Mouse (Mus musculus): Measurements from ENCODE around the gene Fbxo31. TPM values are rescaled to one million over a fixed set of nuclear protein-coding genes. Genes with fewer than 3 reads are reported as not detected.

Gene Fbxo31
- 20.3 and 22.8 TPM in 2 replicates for polyA plus RNA-seq (2016; fragmentation: Nextera tagmentation; extraction: Ambion mirVana)

- WGBS = 2% methylated on average over 58 of the region's 63 CpGs
- peak within 1 kb of the TSS; percentile 87 for H3K9ac ChIP-seq (replicated peaks)
- H3K27me3 ChIP-seq = 0 out of 2 replicates have a peak, but pooled peaks cover 4% of the 10 kb centered on the region
- H3K9me3 ChIP-seq = no peaks in the 10 kb centered on the region
- H3K4me2 ChIP-seq (replicated peaks) = peak within 1 kb of the TSS; percentile 83
- peaks cover 19% of the 10 kb centered on the region for H3K4me1 ChIP-seq
- peak; percentile 92 for ATAC-seq (ENCODE audit: low FRiP score, low read depth)
- no peaks in the 10 kb centered on the region for H3K36me3 ChIP-seq
- peak within 1 kb of the TSS; percentile 78 for H3K4me3 ChIP-seq
- H3K27ac ChIP-seq (replicated peaks) = peak within 1 kb of the TSS; percentile 71
These were observed at the start of gene Fbxo31 for GRCm38 (mm10) chr8:121578676-121579451. Gene Fbxo31 (minus strand): TSS chr8:121578806.

GRCm38 (mm10) chr8:121623043-121623442, 44.4 kb upstream of the Fbxo31 start:
- no peak overlapping the region for H3K27ac ChIP-seq (replicated peaks)
- H3K4me3 ChIP-seq = no peak overlapping the region
- no peak overlapping the region for H3K4me2 ChIP-seq (replicated peaks)
- H3K9me3 ChIP-seq = no peaks in the 10 kb centered on the region
- no peak for ATAC-seq (ENCODE audit: low FRiP score, low read depth)
- H3K4me1 ChIP-seq = peaks cover 22% of the 10 kb centered on the region
- no peaks in the 10 kb centered on the region for H3K27me3 ChIP-seq
- 85% methylated on average over 8 of the region's 8 CpGs for WGBS
- peaks cover 29% of the 10 kb centered on the region for H3K36me3 ChIP-seq
- no peak overlapping the region; the same call in 1 of the 2 replicates for H3K9ac ChIP-seq (replicated peaks)

DNA sequence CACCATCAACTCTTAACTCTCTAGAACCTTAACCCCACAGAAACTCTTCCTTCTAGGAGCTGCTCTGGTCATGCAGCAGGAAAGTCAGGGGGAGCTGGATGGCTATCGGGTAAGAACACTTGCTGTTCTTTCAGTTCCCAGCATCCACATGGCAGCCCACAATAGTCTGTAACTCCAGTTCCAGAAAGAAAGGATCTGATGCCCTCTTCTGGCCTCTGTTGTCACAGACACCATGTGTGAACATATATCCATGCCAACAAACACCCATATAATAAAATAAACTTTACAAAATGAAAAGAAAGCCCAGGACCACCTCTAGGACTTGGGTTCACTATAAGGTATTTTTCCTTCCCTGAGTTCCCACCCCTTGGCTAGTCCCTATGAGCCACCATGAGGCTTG, 43.3 kb upstream of the Fbxo31 start:
- Histone ChIP-seq H3K4me3 (no peak overlapping the region), H3K9ac (replicated peaks) (no peak overlapping the region), H3K27me3 (no peaks in the 10 kb centered on the region), H3K9me3 (no peaks in the 10 kb centered on the region), H3K4me1 (peaks cover 22% of the 10 kb centered on the region), H3K27ac (replicated peaks) (no peak overlapping the region), H3K36me3 (peaks cover 30% of the 10 kb centered on the region), H3K4me2 (replicated peaks) (no peak overlapping the region)
- no peak for ATAC-seq (ENCODE audit: low FRiP score, low read depth)
- WGBS = 88% methylated on average over 1 of the region's 1 CpGs

DNA sequence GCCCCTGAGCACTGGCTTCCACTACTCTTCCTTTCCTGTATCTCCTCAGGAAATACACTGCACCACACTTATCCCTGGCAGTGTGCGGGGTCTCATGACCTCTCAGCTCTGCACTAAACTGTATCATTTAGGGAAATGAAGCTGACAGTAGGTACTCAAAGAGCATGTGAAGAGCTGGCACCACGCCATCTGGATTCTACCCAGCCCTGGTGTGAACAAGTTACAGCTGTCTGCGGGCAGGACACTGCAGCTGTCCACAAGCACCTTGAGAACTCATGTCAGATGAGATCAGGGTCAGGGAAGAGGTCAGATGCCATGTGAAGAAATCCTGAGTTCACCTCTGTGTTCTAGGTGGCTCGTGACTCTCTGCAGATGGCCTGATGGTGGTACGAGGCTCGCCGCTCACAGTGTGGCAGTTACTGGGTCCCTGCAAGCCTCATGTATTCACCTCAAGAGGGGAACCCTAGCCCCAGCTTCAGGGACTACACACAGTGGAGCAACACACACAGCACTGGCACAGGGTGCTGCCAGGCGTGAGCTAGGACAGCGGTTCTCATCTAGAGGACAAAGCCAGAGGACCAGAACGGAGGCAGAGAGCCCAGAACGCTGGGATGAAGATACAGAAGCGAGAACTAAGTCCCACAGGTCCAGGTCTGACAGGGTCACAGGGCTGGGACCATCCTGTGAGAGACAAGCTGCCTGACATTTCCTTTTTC, 42.4 kb upstream of the Fbxo31 start:
- no peaks in the 10 kb centered on the region for H3K9me3 ChIP-seq
- H3K4me3 ChIP-seq = no peak overlapping the region
- no peak overlapping the region for H3K9ac ChIP-seq (replicated peaks)
- 94% methylated on average over 12 of the region's 12 CpGs for WGBS
- peaks cover 22% of the 10 kb centered on the region for H3K4me1 ChIP-seq
- ATAC-seq (ENCODE audit: low FRiP score, low read depth) = no peak
- H3K36me3 ChIP-seq = peaks cover 28% of the 10 kb centered on the region
- H3K27ac ChIP-seq (replicated peaks) = no peak overlapping the region
- H3K27me3 ChIP-seq = no peaks in the 10 kb centered on the region
- H3K4me2 ChIP-seq (replicated peaks) = no peak overlapping the region

DNA sequence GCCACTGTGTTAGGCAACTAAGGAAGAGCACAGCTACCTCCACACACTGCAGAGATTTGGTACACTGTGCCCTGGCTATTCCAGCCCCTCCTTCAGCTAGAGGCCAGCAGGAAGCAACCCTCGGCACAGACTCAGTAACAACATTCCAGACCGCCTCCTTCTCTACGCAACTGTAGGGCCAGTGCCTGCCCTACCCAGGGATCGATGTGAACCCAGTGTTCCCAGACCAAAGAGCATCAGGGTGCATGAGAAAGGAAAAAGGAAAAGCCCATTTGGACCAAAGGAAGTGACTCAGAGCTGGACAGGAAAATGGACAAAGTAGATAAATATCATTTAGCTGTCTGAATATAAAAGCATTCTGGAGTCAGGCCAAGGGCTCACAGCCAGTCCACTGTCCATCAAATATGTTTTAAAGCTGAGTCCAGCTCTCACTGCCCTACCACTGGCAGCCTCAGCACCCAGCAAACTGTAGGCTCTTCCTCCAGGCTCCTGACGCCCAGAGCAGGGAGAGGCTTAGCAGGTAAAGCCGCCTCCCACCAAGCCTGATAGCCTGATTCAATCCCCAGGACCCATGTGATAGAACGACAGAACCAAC, 40.9 kb upstream of the Fbxo31 start:
- Histone ChIP-seq H3K9me3 (no peaks in the 10 kb centered on the region), H3K27ac (replicated peaks) (no peak overlapping the region), H3K27me3 (no peaks in the 10 kb centered on the region), H3K36me3 (peaks cover 37% of the 10 kb centered on the region), H3K4me2 (replicated peaks) (no peak overlapping the region), H3K4me1 (peaks cover 15% of the 10 kb centered on the region), H3K4me3 (no peak overlapping the region), H3K9ac (replicated peaks) (no peak overlapping the region)
- ATAC-seq (ENCODE audit: low FRiP score, low read depth) = no peak
- 69% methylated on average over 7 of the region's 7 CpGs for WGBS

DNA sequence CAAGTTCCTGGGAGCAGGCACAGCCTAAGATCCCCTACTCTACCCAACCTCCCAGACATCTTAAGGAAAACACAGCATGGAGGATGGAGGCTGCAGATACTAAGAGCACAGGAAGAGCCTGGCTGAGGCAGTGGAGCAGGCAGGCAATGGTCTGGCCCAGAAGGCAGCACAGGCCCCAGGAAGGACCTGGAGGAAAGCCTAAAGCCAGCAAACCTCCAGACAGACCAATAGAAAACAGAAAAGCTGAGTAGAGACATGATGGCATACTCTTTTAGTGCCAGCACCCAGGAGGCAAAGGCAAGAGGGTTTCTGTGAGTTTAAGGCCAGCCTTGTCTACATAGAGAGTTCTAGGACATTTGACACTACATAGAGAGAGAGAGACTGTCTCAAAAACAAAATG, 34.8 kb upstream of the Fbxo31 start:
- Histone ChIP-seq H3K4me1 (no peaks in the 10 kb centered on the region), H3K4me2 (replicated peaks) (no peak overlapping the region), H3K27ac (replicated peaks) (no peak overlapping the region), H3K27me3 (no peaks in the 10 kb centered on the region), H3K36me3 (peaks cover 64% of the 10 kb centered on the region), H3K9me3 (no peaks in the 10 kb centered on the region), H3K4me3 (no peak overlapping the region), H3K9ac (replicated peaks) (no peak overlapping the region)
- no peak for ATAC-seq (ENCODE audit: low FRiP score, low read depth)

GRCm38 (mm10) chr8:121609916-121610315, 31.3 kb upstream of the Fbxo31 start:
- 94% methylated on average over 11 of the region's 11 CpGs for WGBS
- Histone ChIP-seq H3K27me3 (no peaks in the 10 kb centered on the region), H3K4me3 (no peak overlapping the region), H3K9ac (replicated peaks) (no peak overlapping the region), H3K4me1 (no peaks in the 10 kb centered on the region), H3K27ac (replicated peaks) (no peak overlapping the region), H3K36me3 (peaks cover 65% of the 10 kb centered on the region), H3K9me3 (no peaks in the 10 kb centered on the region), H3K4me2 (replicated peaks) (no peak overlapping the region)
- ATAC-seq (ENCODE audit: low FRiP score, low read depth) = no peak

DNA sequence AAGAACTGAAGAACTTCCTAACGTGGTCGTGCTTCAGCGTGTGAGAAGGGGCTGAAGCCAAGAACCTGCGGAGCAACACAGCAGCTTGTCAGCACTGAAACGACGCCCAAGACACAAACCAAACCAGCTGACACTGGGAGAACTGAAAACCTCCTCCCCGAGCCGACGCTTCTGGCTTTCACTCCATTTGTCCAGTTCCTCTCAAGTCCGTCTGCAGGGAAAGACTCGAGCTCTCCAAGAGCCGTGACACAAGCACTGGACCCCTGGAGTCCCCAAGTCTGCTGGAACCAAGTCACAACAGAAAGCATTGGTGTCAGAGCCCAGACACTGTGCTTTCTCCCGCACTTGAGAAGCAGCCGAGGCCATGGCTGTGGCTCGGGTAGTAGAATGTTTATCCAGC, 30.6 kb upstream of the Fbxo31 start:
- WGBS = 92% methylated on average over 15 of the region's 15 CpGs
- no peak for ATAC-seq (ENCODE audit: low FRiP score, low read depth)
- Histone ChIP-seq H3K36me3 (peaks cover 72% of the 10 kb centered on the region), H3K9me3 (no peaks in the 10 kb centered on the region), H3K4me3 (no peak overlapping the region), H3K4me1 (no peaks in the 10 kb centered on the region), H3K27ac (replicated peaks) (no peak overlapping the region), H3K4me2 (replicated peaks) (no peak overlapping the region), H3K27me3 (no peaks in the 10 kb centered on the region), H3K9ac (replicated peaks) (no peak overlapping the region)

DNA sequence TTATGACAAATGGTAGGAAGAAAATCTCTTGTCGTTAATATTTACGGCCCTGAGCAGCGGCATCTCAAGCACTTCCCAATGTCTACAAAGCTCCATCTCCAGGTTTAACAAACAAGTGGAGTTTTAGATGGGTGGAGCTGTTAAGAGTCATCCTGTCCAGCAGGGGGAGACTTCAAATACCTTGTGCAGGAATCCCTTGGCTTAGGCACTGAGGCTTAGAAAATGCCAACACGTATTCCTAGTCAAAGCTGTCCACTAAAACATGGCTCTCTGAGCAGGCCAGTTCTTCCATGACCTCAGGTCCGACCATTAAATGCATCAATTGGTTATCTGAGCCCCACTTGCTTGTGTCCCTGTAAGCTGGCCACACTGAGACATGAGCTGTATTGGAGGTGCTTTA, 29.1 kb upstream of the Fbxo31 start:
- 95% methylated on average over 5 of the region's 5 CpGs for WGBS
- Histone ChIP-seq H3K27ac (replicated peaks) (no peak overlapping the region), H3K9me3 (no peaks in the 10 kb centered on the region), H3K4me1 (no peaks in the 10 kb centered on the region), H3K4me3 (no peak overlapping the region), H3K36me3 (peaks cover 84% of the 10 kb centered on the region), H3K9ac (replicated peaks) (no peak overlapping the region), H3K4me2 (replicated peaks) (no peak overlapping the region), H3K27me3 (no peaks in the 10 kb centered on the region)
- no peak for ATAC-seq (ENCODE audit: low FRiP score, low read depth)

GRCm38 (mm10) chr8:121603801-121604200, 25.2 kb upstream of the Fbxo31 start:
- Histone ChIP-seq H3K4me1 (no peaks in the 10 kb centered on the region), H3K27ac (replicated peaks) (no peak overlapping the region)
- ATAC-seq (ENCODE audit: low FRiP score, low read depth) = no peak

GRCm38 (mm10) chr8:121602860-121603259, 24.3 kb upstream of the Fbxo31 start:
- H3K9me3 ChIP-seq = no peaks in the 10 kb centered on the region
- H3K9ac ChIP-seq (replicated peaks) = no peak overlapping the region
- no peak for ATAC-seq (ENCODE audit: low FRiP score, low read depth)
- H3K27ac ChIP-seq (replicated peaks) = no peak overlapping the region
- H3K4me1 ChIP-seq = no peaks in the 10 kb centered on the region
- 26% methylated on average over 3 of the region's 3 CpGs for WGBS
- H3K27me3 ChIP-seq = no peaks in the 10 kb centered on the region
- peaks cover 89% of the 10 kb centered on the region for H3K36me3 ChIP-seq
- no peak overlapping the region for H3K4me3 ChIP-seq
- no peak overlapping the region for H3K4me2 ChIP-seq (replicated peaks)

More at GRCm38 (mm10) chr8:121603801-121604200, 25.2 kb upstream of the Fbxo31 start:
- H3K4me3 ChIP-seq = no peak overlapping the region
- H3K27me3 ChIP-seq = no peaks in the 10 kb centered on the region
- no peak overlapping the region for H3K9ac ChIP-seq (replicated peaks)
- no peak overlapping the region for H3K4me2 ChIP-seq (replicated peaks)
- WGBS = 96% methylated on average over 12 of the region's 12 CpGs
- H3K36me3 ChIP-seq = peaks cover 93% of the 10 kb centered on the region
- no peaks in the 10 kb centered on the region for H3K9me3 ChIP-seq

DNA sequence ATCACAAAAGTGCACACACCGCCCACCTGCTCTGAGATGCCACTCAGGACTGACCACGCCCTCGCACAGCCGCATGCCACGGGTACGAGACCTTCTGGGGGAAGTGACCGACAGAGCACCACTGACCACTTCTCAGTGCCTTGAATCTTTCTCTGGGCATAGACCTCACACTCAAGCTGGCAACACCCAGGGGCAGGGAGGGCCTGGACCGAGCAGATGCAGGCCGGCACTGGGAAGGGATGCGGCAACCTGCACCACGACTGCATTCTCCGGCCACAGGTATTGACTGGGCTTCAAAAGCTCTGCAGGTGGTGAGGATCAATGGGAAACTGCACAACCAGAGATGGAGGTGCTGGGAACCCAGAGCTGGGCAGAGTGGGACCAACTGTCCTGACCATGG, 23.8 kb upstream of the Fbxo31 start:
- Histone ChIP-seq H3K4me3 (no peak overlapping the region), H3K4me1 (no peaks in the 10 kb centered on the region), H3K9me3 (no peaks in the 10 kb centered on the region), H3K36me3 (peaks cover 89% of the 10 kb centered on the region), H3K27me3 (no peaks in the 10 kb centered on the region), H3K9ac (replicated peaks) (no peak overlapping the region), H3K27ac (replicated peaks) (no peak overlapping the region), H3K4me2 (replicated peaks) (no peak overlapping the region)
- WGBS = 94% methylated on average over 12 of the region's 12 CpGs
- no peak for ATAC-seq (ENCODE audit: low FRiP score, low read depth)

Data from midbrain, embryonic 12.5 days (tissue).